Mouse (Mus musculus): ENCODE measurements around the gene Nhsl2.
"Not testable (repeated sequence)": the region's sequence is repeated elsewhere in the genome, so short reads cannot be mapped to it uniquely, and the experiment has no call there.

Gene Nhsl2

GRCm38 (mm10) chrX:102081573-102082279 is 232.5 kb downstream of the Nhsl2 start:
- no peak for DNase-seq (ENCODE audit: low spot score in 2 of 2)

GRCm38 (mm10) chrX:102082340-102082739 is 233.2 kb downstream of the Nhsl2 start:
- no peak for DNase-seq (ENCODE audit: low spot score in 2 of 2)

DNA sequence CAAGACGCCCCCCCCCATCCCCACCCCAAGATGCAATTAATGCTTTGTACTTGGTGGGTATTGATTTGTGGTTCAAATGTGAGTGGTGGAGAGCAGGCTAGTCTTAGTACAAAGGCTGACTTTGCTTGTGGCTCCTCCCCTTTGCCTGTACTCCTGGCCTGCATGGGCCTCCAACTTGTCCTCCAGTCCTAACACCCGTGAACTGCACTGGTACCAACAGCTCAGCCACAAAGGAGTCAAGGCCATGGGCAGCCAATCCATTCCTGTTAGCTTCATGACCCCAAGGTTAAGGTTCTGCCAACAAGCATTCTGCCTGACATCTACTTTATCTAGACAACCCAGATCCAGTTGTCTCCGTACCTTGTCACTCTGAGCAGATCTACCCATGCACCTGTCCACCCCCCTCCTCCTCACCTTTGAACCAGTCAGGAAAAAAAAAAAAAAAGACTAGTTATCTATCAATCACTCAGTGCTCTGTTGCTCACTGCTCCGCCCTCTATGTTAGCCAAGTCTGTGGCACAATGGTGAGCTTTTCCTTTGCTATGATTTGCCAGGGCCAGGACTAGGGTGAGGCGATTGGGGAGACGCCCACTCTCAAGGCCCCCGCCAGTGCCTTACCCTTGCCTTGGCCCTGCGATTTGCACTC is 236.7 kb downstream of the Nhsl2 start:
- no peak for DNase-seq (ENCODE audit: low spot score in 2 of 2)

GRCm38 (mm10) chrX:102090605-102091004 is 241.4 kb downstream of the Nhsl2 start:
- DNase-seq (ENCODE audit: low spot score in 2 of 2): no peak

DNA sequence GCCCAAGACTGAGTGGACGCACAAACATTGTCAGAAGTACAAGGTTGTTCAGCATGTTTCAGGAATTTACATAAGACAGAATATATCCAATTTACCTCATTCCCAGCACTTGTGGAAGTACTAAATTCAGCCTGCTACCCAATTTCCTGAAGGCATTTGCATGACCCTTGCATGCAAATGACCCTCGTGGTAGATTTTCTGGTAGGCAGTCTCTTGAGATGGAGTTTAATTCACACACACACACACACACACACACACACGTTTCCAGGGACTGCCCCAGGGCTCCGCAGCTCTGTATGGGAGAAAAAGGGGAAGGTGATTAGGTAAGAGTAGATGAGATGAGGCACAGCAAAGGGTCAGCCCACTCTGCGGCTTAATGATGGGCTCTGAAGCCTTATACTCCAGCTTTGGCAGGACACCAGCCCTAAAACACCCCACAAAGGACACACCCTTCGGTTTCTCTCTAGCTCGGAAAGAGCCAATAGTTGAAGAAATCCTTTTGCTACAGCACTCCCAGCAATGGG is 245.3 kb downstream of the Nhsl2 start:
- DNase-seq (ENCODE audit: low spot score in 2 of 2): no peak

GRCm38 (mm10) chrX:102101886-102102285 is 252.7 kb downstream of the Nhsl2 start:
- no peak for DNase-seq (ENCODE audit: low spot score in 2 of 2)

GRCm38 (mm10) chrX:102103830-102104229 is 254.6 kb downstream of the Nhsl2 start:
- DNase-seq (ENCODE audit: low spot score in 2 of 2): not testable (repeated sequence)

DNA sequence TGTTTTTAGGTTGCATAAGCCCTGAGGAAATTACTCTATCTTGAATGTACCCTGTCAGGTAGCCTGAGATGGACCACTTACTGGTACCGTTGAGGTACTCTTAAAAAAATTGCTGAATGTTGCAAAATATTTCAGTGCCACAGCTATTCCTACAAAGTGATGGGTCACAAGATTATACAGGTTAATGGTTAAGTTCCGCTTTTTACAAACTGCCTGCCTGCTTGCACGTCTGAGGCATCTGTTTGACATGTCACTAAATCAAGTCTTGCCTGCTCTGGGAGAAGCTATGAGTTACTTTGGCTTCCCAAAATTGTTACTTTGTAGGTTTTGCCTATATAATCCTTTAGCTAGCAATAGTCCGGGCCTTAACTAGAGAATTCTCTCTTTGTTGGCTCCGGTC is 260.2 kb downstream of the Nhsl2 start:
- DNase-seq (ENCODE audit: low spot score in 2 of 2): not testable (repeated sequence)

DNA sequence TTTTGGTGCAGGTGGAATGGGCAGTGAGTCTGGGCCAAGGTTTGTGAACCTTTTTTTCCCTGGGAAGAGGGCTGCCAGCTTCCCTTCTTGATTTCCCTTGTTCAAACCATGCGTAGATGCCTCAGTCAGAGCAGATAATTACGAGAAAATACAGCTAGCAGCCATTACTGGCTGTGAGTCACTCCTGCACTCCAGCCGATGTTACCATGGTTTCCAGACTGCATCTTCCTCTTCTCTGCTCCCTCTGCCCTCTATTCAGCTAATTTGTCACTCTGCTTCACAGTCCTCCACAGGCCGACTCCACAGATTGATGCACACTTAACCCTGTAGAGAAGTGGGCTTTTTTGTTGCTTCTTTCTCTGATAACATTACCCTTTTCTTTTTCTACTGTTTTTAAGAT is 266.5 kb downstream of the Nhsl2 start:
- no peak for DNase-seq (ENCODE audit: low spot score in 2 of 2)

- DNase-seq (ENCODE audit: low spot score in 2 of 2): peak; percentile 75 to 93
Measured at GRCm38 (mm10) chrX:102119042-102119864, 270.1 kb downstream of the Nhsl2 start, which contains the start of gene Pin4. Gene Pin4, plus strand, starts transcription at chrX:102119447.

- DNase-seq (ENCODE audit: low spot score in 2 of 2): no peak
Measured at GRCm38 (mm10) chrX:102121321-102121720, 272.1 kb downstream of the Nhsl2 start.

DNA sequence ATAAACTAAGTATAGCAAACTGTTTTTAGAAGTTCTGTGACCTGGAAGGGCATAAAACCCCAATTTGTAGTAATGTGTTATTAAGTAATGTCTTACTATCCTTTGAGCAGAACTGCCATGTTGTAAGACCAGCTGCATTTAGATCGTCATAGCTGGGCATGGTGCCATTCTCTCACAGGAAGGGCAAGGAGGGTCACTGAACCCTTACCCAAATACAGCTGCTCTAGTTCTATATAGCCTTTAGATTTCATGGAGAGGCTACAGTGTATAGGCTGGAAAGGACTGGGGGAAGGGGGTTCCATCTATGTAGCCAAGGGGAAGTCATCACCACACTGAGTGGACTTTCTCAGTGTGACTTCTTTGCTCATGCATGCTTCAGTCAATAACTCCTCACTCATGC is 292.0 kb downstream of the Nhsl2 start:
- DNase-seq (ENCODE audit: low spot score in 2 of 2): no peak

All from spleen, postnatal 10 days (tissue).